Mouse (Mus musculus): ENCODE results near the gene Eno4.
"Not testable (repeated sequence)": the region's sequence is repeated elsewhere in the genome, so short reads cannot be mapped to it uniquely, and the experiment has no call there.

Gene Eno4

DNA sequence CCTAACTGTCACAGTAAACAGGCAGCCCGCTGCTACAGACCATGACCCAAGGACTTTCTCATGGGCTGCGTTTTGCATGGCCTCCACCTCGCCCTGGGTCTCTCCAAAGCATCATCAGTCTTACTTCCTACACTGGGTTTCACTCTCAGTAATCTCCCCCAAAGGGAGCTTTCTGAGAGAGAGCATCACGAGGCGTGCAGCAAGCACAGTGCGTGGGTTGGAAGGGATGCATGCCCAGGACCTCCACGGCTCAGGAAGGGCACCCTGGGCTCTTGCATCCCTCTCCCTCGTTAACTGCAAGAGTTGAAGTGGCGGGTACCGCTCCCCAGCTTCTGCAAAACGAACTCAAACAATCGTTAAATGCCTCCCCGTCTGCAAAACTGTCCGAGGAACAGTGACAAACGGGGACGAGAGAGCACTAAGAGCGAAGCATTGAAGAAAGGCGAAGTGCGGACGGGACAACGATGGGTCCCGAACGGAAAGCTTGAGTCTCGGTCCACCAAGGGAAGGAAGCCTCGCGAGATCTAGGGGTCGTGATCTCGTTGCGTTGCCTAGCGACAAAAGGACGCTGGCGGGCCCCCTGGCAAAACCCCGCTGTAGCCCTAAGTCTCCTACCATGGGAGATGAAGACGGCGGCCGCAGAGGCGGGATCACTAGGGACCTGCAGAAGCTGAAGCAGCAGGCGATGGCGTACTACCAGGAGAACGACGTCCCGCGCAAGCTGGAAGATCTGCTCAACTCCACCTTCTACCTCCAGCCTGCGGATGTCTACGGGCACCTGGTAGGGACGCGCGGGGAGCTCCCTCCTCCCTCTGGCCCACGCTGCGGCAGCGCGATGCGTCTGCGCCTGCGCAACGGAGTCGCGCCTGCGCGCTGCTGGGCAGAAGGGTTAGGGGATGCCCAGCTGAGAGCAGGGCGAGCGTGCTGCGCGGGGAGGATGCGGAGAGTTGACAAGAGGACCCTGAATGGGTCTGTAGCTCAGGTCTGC lies at the start of gene Eno4, which contains the start of gene Hspa12a:
Eno4 (plus strand) TSS at position 585 of the 988 bp plus-strand sequence.
Hspa12a (minus strand) TSS at position 814 of the 988 bp plus-strand sequence.
- peak within 1 kb of the TSS; percentile 89 for H3K4me3 ChIP-seq (replicated peaks; ENCODE audit: low read length)
- H3K4me1 ChIP-seq (replicated peaks; ENCODE audit: low read depth, low read length), result peaks cover 24% of the 10 kb centered on the region
- H3K36me3 ChIP-seq (ENCODE audit: insufficient read depth, low read length), result no peaks in the 10 kb centered on the region
- TF ChIP-seq CTCF (conservative IDR thresholded peaks at IDR 0.05; ENCODE audit: low read length) (no peak), POU5F1 (IDR thresholded peaks at IDR 0.05; ENCODE audit: borderline replicate concordance, low read length) (no peak), NANOG (IDR thresholded peaks at IDR 0.05; ENCODE audit: borderline replicate concordance, low read length) (no peak)
- no peaks in the 10 kb centered on the region for H3K9me3 ChIP-seq (ENCODE audit: low read length)
- no peaks in the 10 kb centered on the region for H3K27me3 ChIP-seq (ENCODE audit: insufficient read depth, low read length)

DNA sequence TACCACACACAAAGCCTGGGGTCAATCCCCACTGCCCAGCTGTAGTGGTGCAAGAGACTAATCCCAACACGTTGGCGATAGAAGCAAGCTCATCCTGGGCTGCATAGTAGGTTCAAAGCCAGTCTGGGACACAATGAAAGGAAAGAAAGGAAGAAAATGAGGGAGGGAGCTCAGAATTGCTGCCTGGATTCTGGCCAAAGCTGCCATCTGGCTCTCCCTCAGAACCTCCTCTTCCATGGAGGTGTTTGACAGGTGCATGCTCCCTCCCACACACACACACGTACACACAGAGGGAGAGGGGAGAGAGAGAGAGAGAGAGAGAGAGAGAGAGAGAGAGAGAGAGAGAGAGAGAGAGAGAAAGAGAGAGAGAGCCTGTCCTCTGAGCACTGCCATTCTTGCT lies 47.0 kb upstream of the Eno4 start:
- Histone ChIP-seq H3K9me3 (ENCODE audit: low read length) (peaks cover 29% of the 10 kb centered on the region), H3K36me3 (ENCODE audit: insufficient read depth, low read length) (no peaks in the 10 kb centered on the region), H3K27me3 (ENCODE audit: insufficient read depth, low read length) (peaks cover 2% of the 10 kb centered on the region; the same call in 1 of the 2 replicates), H3K4me3 (replicated peaks; ENCODE audit: low read length) (no peak overlapping the region), H3K4me1 (replicated peaks; ENCODE audit: low read depth, low read length) (no peaks in the 10 kb centered on the region)
- no peak for TF ChIP-seq CTCF (conservative IDR thresholded peaks at IDR 0.05; ENCODE audit: low read length)
- no peak for TF ChIP-seq POU5F1 (IDR thresholded peaks at IDR 0.05; ENCODE audit: borderline replicate concordance, low read length)
- TF ChIP-seq NANOG (IDR thresholded peaks at IDR 0.05; ENCODE audit: borderline replicate concordance, low read length), result no peak

GRCm38 (mm10) chr19:58900471-58900870 lies 42.8 kb upstream of the Eno4 start:
- Histone ChIP-seq H3K9me3 (ENCODE audit: low read length) (peaks cover 29% of the 10 kb centered on the region), H3K27me3 (ENCODE audit: insufficient read depth, low read length) (peaks cover 18% of the 10 kb centered on the region; the same call in 1 of the 2 replicates)
- not testable (repeated sequence) for H3K36me3 ChIP-seq (ENCODE audit: insufficient read depth, low read length); H3K4me3 ChIP-seq (replicated peaks; ENCODE audit: low read length); H3K4me1 ChIP-seq (replicated peaks; ENCODE audit: low read depth, low read length)

GRCm38 (mm10) chr19:58903079-58903898 lies 39.9 kb upstream of the Eno4 start:
- Histone ChIP-seq H3K36me3 (ENCODE audit: insufficient read depth, low read length) (no peaks in the 10 kb centered on the region), H3K4me3 (replicated peaks; ENCODE audit: low read length) (0 out of 2 replicates have a peak overlapping the region, but pooled peaks have one; percentile 35), H3K4me1 (replicated peaks; ENCODE audit: low read depth, low read length) (peaks cover 9% of the 10 kb centered on the region; the same call in 1 of the 2 replicates), H3K9me3 (ENCODE audit: low read length) (peaks cover 7% of the 10 kb centered on the region), H3K27me3 (ENCODE audit: insufficient read depth, low read length) (peaks cover 16% of the 10 kb centered on the region; the same call in 1 of the 2 replicates)
- TF ChIP-seq POU5F1 (IDR thresholded peaks at IDR 0.05; ENCODE audit: borderline replicate concordance, low read length), result no peak
- no peak for TF ChIP-seq NANOG (IDR thresholded peaks at IDR 0.05; ENCODE audit: borderline replicate concordance, low read length)
- no peak for TF ChIP-seq CTCF (conservative IDR thresholded peaks at IDR 0.05; ENCODE audit: low read length)

GRCm38 (mm10) chr19:58903899-58904327 lies 39.3 kb upstream of the Eno4 start:
- no peaks in the 10 kb centered on the region for H3K36me3 ChIP-seq (ENCODE audit: insufficient read depth, low read length)
- TF ChIP-seq CTCF (conservative IDR thresholded peaks at IDR 0.05; ENCODE audit: low read length), result peak; percentile 97
- no peak for TF ChIP-seq POU5F1 (IDR thresholded peaks at IDR 0.05; ENCODE audit: borderline replicate concordance, low read length)
- 0 out of 2 replicates have a peak overlapping the region, but pooled peaks have one; percentile 35 for H3K4me3 ChIP-seq (replicated peaks; ENCODE audit: low read length)
- H3K4me1 ChIP-seq (replicated peaks; ENCODE audit: low read depth, low read length), result peaks cover 9% of the 10 kb centered on the region; the same call in 1 of the 2 replicates
- H3K27me3 ChIP-seq (ENCODE audit: insufficient read depth, low read length), result peaks cover 16% of the 10 kb centered on the region; the same call in 1 of the 2 replicates
- H3K9me3 ChIP-seq (ENCODE audit: low read length), result peaks cover 3% of the 10 kb centered on the region; the same call in 1 of the 2 replicates

DNA sequence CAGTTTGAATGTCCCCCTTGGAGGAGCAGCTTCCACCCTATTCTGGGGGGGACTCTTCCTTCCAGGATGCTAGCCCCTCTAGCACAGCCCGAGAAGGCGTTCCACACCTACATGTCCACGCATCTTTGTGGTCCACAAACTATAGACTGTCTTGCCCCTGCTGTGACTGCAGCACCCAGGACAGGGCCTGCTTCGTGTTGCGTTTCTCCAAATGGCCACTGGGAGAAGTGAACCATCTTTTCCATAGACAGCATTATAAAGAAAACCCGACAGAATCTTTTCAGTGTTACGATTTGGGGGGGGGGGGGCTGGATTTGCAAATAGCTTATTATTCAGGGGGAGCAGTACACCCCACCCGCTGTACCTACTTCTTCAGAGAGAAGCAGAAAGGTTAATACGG lies 36.5 kb upstream of the Eno4 start:
- TF ChIP-seq NANOG (IDR thresholded peaks at IDR 0.05; ENCODE audit: borderline replicate concordance, low read length), result no peak
- TF ChIP-seq CTCF (conservative IDR thresholded peaks at IDR 0.05; ENCODE audit: low read length), result peak; percentile 30; the same call in 1 of the 2 replicates
- no peak for TF ChIP-seq POU5F1 (IDR thresholded peaks at IDR 0.05; ENCODE audit: borderline replicate concordance, low read length)
- H3K4me1 ChIP-seq (replicated peaks; ENCODE audit: low read depth, low read length), result peaks cover 22% of the 10 kb centered on the region
- H3K27me3 ChIP-seq (ENCODE audit: insufficient read depth, low read length), result peaks cover 16% of the 10 kb centered on the region; the same call in 1 of the 2 replicates
- H3K36me3 ChIP-seq (ENCODE audit: insufficient read depth, low read length), result no peaks in the 10 kb centered on the region
- no peaks in the 10 kb centered on the region for H3K9me3 ChIP-seq (ENCODE audit: low read length)
- no peak overlapping the region for H3K4me3 ChIP-seq (replicated peaks; ENCODE audit: low read length)

- TF ChIP-seq NANOG (IDR thresholded peaks at IDR 0.05; ENCODE audit: borderline replicate concordance, low read length), result no peak
Measured at GRCm38 (mm10) chr19:58908018-58908417, 35.2 kb upstream of the Eno4 start.

DNA sequence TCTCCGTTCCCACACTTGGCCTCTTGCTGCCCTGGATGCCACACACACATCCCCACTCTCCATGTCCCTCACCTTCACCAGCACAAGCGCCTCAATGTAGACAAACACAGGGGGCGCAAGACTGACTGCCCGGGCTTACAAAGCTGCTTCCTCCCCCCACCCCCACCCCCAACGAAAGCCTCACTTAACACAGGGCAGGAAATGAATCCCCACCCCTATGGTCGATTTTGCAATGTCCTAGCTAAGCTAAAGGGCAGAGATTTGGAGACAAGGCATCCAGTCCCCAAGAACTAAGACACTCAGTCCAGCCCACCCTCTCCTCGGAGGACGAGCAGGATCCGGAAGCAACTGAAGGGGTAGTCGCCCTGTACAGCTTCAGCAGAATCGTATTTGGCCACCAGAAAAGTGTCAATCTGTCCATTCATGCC lies 32.3 kb upstream of the Eno4 start:
- no peaks in the 10 kb centered on the region for H3K36me3 ChIP-seq (ENCODE audit: insufficient read depth, low read length)
- H3K4me1 ChIP-seq (replicated peaks; ENCODE audit: low read depth, low read length), result peaks cover 39% of the 10 kb centered on the region
- H3K4me3 ChIP-seq (replicated peaks; ENCODE audit: low read length), result peak overlapping the region; percentile 61
- TF ChIP-seq CTCF (conservative IDR thresholded peaks at IDR 0.05; ENCODE audit: low read length) (peak; percentile 12; the same call in 1 of the 2 replicates), POU5F1 (IDR thresholded peaks at IDR 0.05; ENCODE audit: borderline replicate concordance, low read length) (no peak)
- no peaks in the 10 kb centered on the region for H3K9me3 ChIP-seq (ENCODE audit: low read length)
- H3K27me3 ChIP-seq (ENCODE audit: insufficient read depth, low read length), result 0 out of 2 replicates have a peak, but pooled peaks cover 4% of the 10 kb centered on the region

More at GRCm38 (mm10) chr19:58908018-58908417, 35.2 kb upstream of the Eno4 start:
- Histone ChIP-seq H3K4me1 (replicated peaks; ENCODE audit: low read depth, low read length) (peaks cover 35% of the 10 kb centered on the region), H3K4me3 (replicated peaks; ENCODE audit: low read length) (no peak overlapping the region), H3K36me3 (ENCODE audit: insufficient read depth, low read length) (no peaks in the 10 kb centered on the region), H3K27me3 (ENCODE audit: insufficient read depth, low read length) (peaks cover 13% of the 10 kb centered on the region; the same call in 1 of the 2 replicates), H3K9me3 (ENCODE audit: low read length) (no peaks in the 10 kb centered on the region)
